Mouse (Mus musculus) R1 (cell line): ENCODE data around the gene Kcnj14.

ENCODE experiments used
- DNase-seq: peaks from one replicate; pipeline ENCODE4 v3.0.0-alpha.2; 2018; ENCODE audit warnings: low read depth, low spot score

Gene Kcnj14

GRCm38 (mm10) chr7:45797661-45798510 lies 26.7 kb downstream of the Kcnj14 start:
- no peak for DNase-seq

- no peak for DNase-seq
Observed at GRCm38 (mm10) chr7:45796950-45797349, 27.6 kb downstream of the Kcnj14 start.

- DNase-seq: no peak
Observed at GRCm38 (mm10) chr7:45794971-45795370, 29.6 kb downstream of the Kcnj14 start.

- no peak for DNase-seq
Observed at GRCm38 (mm10) chr7:45793969-45794585, 30.5 kb downstream of the Kcnj14 start.

GRCm38 (mm10) chr7:45793240-45793639 lies 31.3 kb downstream of the Kcnj14 start:
- DNase-seq: no peak

- peak; percentile 73 for DNase-seq
Observed at GRCm38 (mm10) chr7:45791756-45792490, 32.7 kb downstream of the Kcnj14 start.

GRCm38 (mm10) chr7:45790721-45791120 lies 33.9 kb downstream of the Kcnj14 start:
- DNase-seq: no peak

- no peak for DNase-seq
Observed at GRCm38 (mm10) chr7:45787642-45788041, 36.9 kb downstream of the Kcnj14 start.

GRCm38 (mm10) chr7:45786661-45787413 lies 37.7 kb downstream of the Kcnj14 start:
- peak; percentile 99 for DNase-seq

- DNase-seq: peak; percentile 94
Observed at GRCm38 (mm10) chr7:45786136-45786578, 38.4 kb downstream of the Kcnj14 start.

GRCm38 (mm10) chr7:45785388-45786135 lies 39.0 kb downstream of the Kcnj14 start:
- DNase-seq: no peak

GRCm38 (mm10) chr7:45784524-45785372 lies 39.8 kb downstream of the Kcnj14 start, which contains the start of gene Sult2b1:
Gene Sult2b1 (minus strand): TSS chr7:45784669.
- DNase-seq: peak; percentile 93

GRCm38 (mm10) chr7:45783511-45784091 lies 41.0 kb downstream of the Kcnj14 start, which contains the start of gene Lmtk3:
Gene Lmtk3 (plus strand): TSS chr7:45783738.
- peak; percentile 84 for DNase-seq

GRCm38 (mm10) chr7:45782271-45782670 lies 42.3 kb downstream of the Kcnj14 start:
- no peak for DNase-seq

- DNase-seq: no peak
Observed at GRCm38 (mm10) chr7:45779081-45779641, 45.4 kb downstream of the Kcnj14 start.

- no peak for DNase-seq
Observed at GRCm38 (mm10) chr7:45775237-45775636, 49.3 kb downstream of the Kcnj14 start.

- no peak for DNase-seq
Observed at GRCm38 (mm10) chr7:45771101-45771500, 53.5 kb downstream of the Kcnj14 start.

GRCm38 (mm10) chr7:45770427-45771082 lies 54.0 kb downstream of the Kcnj14 start:
- DNase-seq: no peak
